Mouse (Mus musculus) lung, embryonic 14.5 days (tissue): ENCODE measurements around the gene Klra9. TPM values are rescaled to one million over a fixed set of nuclear protein-coding genes. Genes with fewer than 3 reads are reported as not detected.
"Not testable (repeated sequence)": the region's sequence is repeated elsewhere in the genome, so short reads cannot be mapped to it uniquely, and the experiment has no call there.

ENCODE experiments used
- ATAC-seq: fragments of 200-750 bp; cut with Nextera tagmentation; 2 replicates; pipeline ENCODE4 v1.8.0; 2017; ENCODE audit warnings: mild to moderate bottlenecking, moderate TSS enrichment, moderate library complexity; ENCODE audit not compliant: insufficient read depth
- DNase-seq: peaks from one replicate; pipeline ENCODE4 v3.0.0-alpha.2; 2015
- H3K27ac ChIP-seq: fragments of 300-500 bp; sonication (generic); 2 replicates; pipeline ENCODE4 v1.5.1; 2014; ENCODE audit warnings: low read depth, mild to moderate bottlenecking, moderate library complexity
- H3K27me3 ChIP-seq: fragments of 300-500 bp; sonication (generic); 2 replicates; pipeline ENCODE4 v1.6.1; 2014; ENCODE audit warnings: low read length, control low read depth; ENCODE audit not compliant: insufficient read depth
- H3K36me3 ChIP-seq: fragments of 300-500 bp; sonication (generic); 2 replicates; pipeline ENCODE4 v1.6.1; 2014; ENCODE audit warnings: control low read depth; ENCODE audit not compliant: insufficient read depth
- H3K4me1 ChIP-seq: fragments of 300-500 bp; sonication (generic); 2 replicates; pipeline ENCODE4 v1.6.1; 2014; ENCODE audit warnings: antibody characterized with exemption, control low read depth; ENCODE audit not compliant: insufficient read depth
- H3K4me2 ChIP-seq: fragments of 300-500 bp; sonication (generic); 2 replicates; pipeline ENCODE4 v1.6.1; 2014; ENCODE audit warnings: mild to moderate bottlenecking
- H3K4me3 ChIP-seq: fragments of 300-500 bp; sonication (generic); 2 replicates; pipeline ENCODE4 v1.5.1; 2014; ENCODE audit warnings: low read depth, low read length
- H3K9ac ChIP-seq: fragments of 300-500 bp; sonication (generic); 2 replicates; pipeline ENCODE4 v1.6.1; 2014
- H3K9me3 ChIP-seq: fragments of 300-500 bp; sonication (generic); 2 replicates; pipeline ENCODE4 v1.6.1; 2016; ENCODE audit warnings: low read depth, low read length, control low read depth
- CTCF ChIP-seq: IDR thresholded peaks from 2 replicates; pipeline ENCODE4 v1.5.1; 2016; ENCODE audit warnings: antibody characterized with exemption, low read depth
- WGBS: fragments of 180-500 bp; shearing (Covaris S2); extraction: QIAGEN DNeasy Blood & Tissue Kit; methylation state at CpG from one replicate; pipeline ENCODE4 v1.1.7; 2014; 5-methylcytosine and 5-hydroxymethylcytosine counted together
- polyA plus RNA-seq: library from polyadenylated mRNA; unstranded; fragments of >200 nt; fragmentation: Nextera tagmentation; extraction: Ambion mirVana; gene quantifications from 2 replicates; pipeline ENCODE4 v1.2.1, GENCODE M21; 2014

The Klra9 gene
- polyA plus RNA-seq = not detected in 2 replicates

- DNase-seq, H3K27me3 ChIP-seq, H3K4me1 ChIP-seq, ATAC-seq, H3K4me3 ChIP-seq, H3K27ac ChIP-seq, H3K4me2 ChIP-seq, H3K9ac ChIP-seq, H3K9me3 ChIP-seq, H3K36me3 ChIP-seq: not testable (repeated sequence)
- WGBS = 52% methylated on average over 3 of the region's 3 CpGs
Observed at GRCm38 (mm10) chr6:130193012-130193411, at the start of gene Klra9. Gene Klra9 (minus strand): TSS chr6:130193112.

- 68% methylated on average over 2 of the region's 2 CpGs for WGBS
Observed at GRCm38 (mm10) chr6:130237536-130237935, 44.6 kb upstream of the Klra9 start.

GRCm38 (mm10) chr6:130236635-130237034, 43.7 kb upstream of the Klra9 start:
- Histone ChIP-seq H3K27me3 (no peaks in the 10 kb centered on the region), H3K27ac (no peak overlapping the region), H3K4me2 (no peak overlapping the region), H3K9me3 (no peaks in the 10 kb centered on the region), H3K9ac (no peak overlapping the region), H3K4me3 (no peak overlapping the region), H3K36me3 (no peaks in the 10 kb centered on the region), H3K4me1 (no peaks in the 10 kb centered on the region)
- ATAC-seq (no peak), DNase-seq (no peak)
- no peak for TF ChIP-seq CTCF
- WGBS = 30% methylated on average over 1 of the region's 1 CpGs

More at GRCm38 (mm10) chr6:130237536-130237935, 44.6 kb upstream of the Klra9 start:
- no peaks in the 10 kb centered on the region for H3K36me3 ChIP-seq
- H3K4me1 ChIP-seq = no peaks in the 10 kb centered on the region
- no peak overlapping the region for H3K9ac ChIP-seq
- no peaks in the 10 kb centered on the region for H3K27me3 ChIP-seq
- H3K27ac ChIP-seq = no peak overlapping the region
- no peak overlapping the region for H3K4me2 ChIP-seq
- DNase-seq (no peak), ATAC-seq (no peak)
- H3K4me3 ChIP-seq = no peak overlapping the region
- no peaks in the 10 kb centered on the region for H3K9me3 ChIP-seq
- TF ChIP-seq CTCF = no peak

GRCm38 (mm10) chr6:130233222-130233621, 40.3 kb upstream of the Klra9 start, which contains the start of gene Klra7:
Gene Klra7 (minus strand): TSS chr6:130233322.
- H3K9ac ChIP-seq = no peak within 1 kb of the TSS
- no peak for ATAC-seq
- no peak within 1 kb of the TSS for H3K4me2 ChIP-seq

GRCm38 (mm10) chr6:130197453-130197852, 4.5 kb upstream of the Klra9 start:
- H3K9me3 ChIP-seq, H3K27me3 ChIP-seq, H3K4me3 ChIP-seq, H3K9ac ChIP-seq, H3K4me1 ChIP-seq, H3K4me2 ChIP-seq, DNase-seq, H3K36me3 ChIP-seq, H3K27ac ChIP-seq, ATAC-seq: not testable (repeated sequence)
- WGBS = 92% methylated on average over 1 of the region's 1 CpGs

More at GRCm38 (mm10) chr6:130233222-130233621, 40.3 kb upstream of the Klra9 start, which contains the start of gene Klra7:
- Histone ChIP-seq H3K27me3 (no peaks in the 10 kb centered on the region), H3K27ac (no peak within 1 kb of the TSS), H3K4me1 (no peaks in the 10 kb centered on the region), H3K9me3 (no peaks in the 10 kb centered on the region), H3K4me3 (no peak within 1 kb of the TSS), H3K36me3 (no peaks in the 10 kb centered on the region)
- no peak for TF ChIP-seq CTCF
- no peak for DNase-seq

GRCm38 (mm10) chr6:130129798-130130197, 63.1 kb downstream of the Klra9 start, which contains the start of gene Klra8:
Gene Klra8 (minus strand): TSS chr6:130129898.
- 65% methylated on average over 4 of the region's 4 CpGs for WGBS
- not testable (repeated sequence) for DNase-seq, H3K4me2 ChIP-seq

More at GRCm38 (mm10) chr6:130129798-130130197, 63.1 kb downstream of the Klra9 start, which contains the start of gene Klra8:
- H3K9me3 ChIP-seq, H3K9ac ChIP-seq, H3K4me3 ChIP-seq, ATAC-seq, H3K36me3 ChIP-seq, H3K27me3 ChIP-seq, H3K27ac ChIP-seq, H3K4me1 ChIP-seq: not testable (repeated sequence)

Other genes with a start within 250 kb of the Klra9 start
- not detected in 2 replicates for gene Klra6, start 166.2 kb downstream of the Klra9 start, polyA plus RNA-seq
- gene Klra4, start 125.8 kb downstream of the Klra9 start, polyA plus RNA-seq = not detected in 2 replicates
- not detected in 2 replicates for gene Klra8, start 63.2 kb downstream of the Klra9 start, polyA plus RNA-seq
- not detected in 2 replicates for gene Klra7, start 40.2 kb upstream of the Klra9 start, polyA plus RNA-seq
- not detected in 2 replicates for gene Klra10, start 88.8 kb upstream of the Klra9 start, polyA plus RNA-seq
- gene Klra3, start 144.5 kb upstream of the Klra9 start, polyA plus RNA-seq = not detected in 2 replicates
- not detected in 2 replicates for gene Klra1, start 193.8 kb upstream of the Klra9 start, polyA plus RNA-seq